Mouse (Mus musculus): ENCODE measurements around the gene Nt5c1b.

The Nt5c1b gene

GRCm38 (mm10) chr12:10369673-10370072 lies at the start of gene Nt5c1b:
TSS of gene Nt5c1b (plus strand) at chr12:10369973.
- DNase-seq (ENCODE audit: low read depth), result no peak

- DNase-seq (ENCODE audit: low read depth), result no peak
These were observed 42.1 kb upstream of the Nt5c1b start for GRCm38 (mm10) chr12:10327651-10328050.

- DNase-seq (ENCODE audit: low read depth), result no peak
These were observed 40.3 kb upstream of the Nt5c1b start for GRCm38 (mm10) chr12:10329460-10329859.

- DNase-seq (ENCODE audit: low read depth), result no peak
These were observed 29.2 kb upstream of the Nt5c1b start for GRCm38 (mm10) chr12:10340604-10341003.

GRCm38 (mm10) chr12:10350706-10351105 lies 19.1 kb upstream of the Nt5c1b start:
- no peak for DNase-seq (ENCODE audit: low read depth)

GRCm38 (mm10) chr12:10357756-10358155 lies 12.0 kb upstream of the Nt5c1b start:
- DNase-seq (ENCODE audit: low read depth), result no peak

- DNase-seq (ENCODE audit: low read depth), result peak; percentile 83
These were observed 21.1 kb downstream of the Nt5c1b start, which contains the start of gene Rdh14 for GRCm38 (mm10) chr12:10390671-10391441. TSS of gene Rdh14 (plus strand) at chr12:10390772.

GRCm38 (mm10) chr12:10400788-10401187 lies 31.0 kb downstream of the Nt5c1b start:
- no peak for DNase-seq (ENCODE audit: low read depth)

GRCm38 (mm10) chr12:10402421-10403115 lies 32.8 kb downstream of the Nt5c1b start:
- no peak for DNase-seq (ENCODE audit: low read depth)

- no peak for DNase-seq (ENCODE audit: low read depth)
These were observed 40.9 kb downstream of the Nt5c1b start for GRCm38 (mm10) chr12:10410511-10411179.

- DNase-seq (ENCODE audit: low read depth), result no peak
These were observed 41.7 kb downstream of the Nt5c1b start for GRCm38 (mm10) chr12:10411453-10411852.

GRCm38 (mm10) chr12:10422347-10422746 lies 52.6 kb downstream of the Nt5c1b start:
- DNase-seq (ENCODE audit: low read depth), result no peak

- no peak for DNase-seq (ENCODE audit: low read depth)
These were observed 56.5 kb downstream of the Nt5c1b start for GRCm38 (mm10) chr12:10425982-10426863.

- DNase-seq (ENCODE audit: low read depth), result no peak
These were observed 61.2 kb downstream of the Nt5c1b start for GRCm38 (mm10) chr12:10430999-10431398.

- DNase-seq (ENCODE audit: low read depth), result peak; percentile 44
These were observed 68.6 kb downstream of the Nt5c1b start for GRCm38 (mm10) chr12:10438054-10439001.
